In genomic region chr7:19369823-19370425, GRCm38 (mm10) we compare ENCODE assay signal across 8 mouse cellular contexts. TPM values are rescaled to one million over a fixed set of nuclear protein-coding genes. Genes with fewer than 3 reads are reported as not detected.
DNase-seq lines count a peak whose midpoint lies in the region; ATAC-seq and TF ChIP-seq lines count a peak whose summit lies in the region.

No protein-coding gene starts in this region.

- no peak overlapping the region for H3ac ChIP-seq in C2C12 (ENCODE audit: control insufficient read depth, insufficient read length, low read depth)

- no peak overlapping the region for H3K4me3 ChIP-seq in C2C12 (ENCODE audit: insufficient read depth, poor library complexity, severe bottlenecking)
- peak overlapping the region in 1 of 2 experiments; percentile 24; a peak in 3 of 4 replicates for H3K4me3 ChIP-seq in heart, embryonic 14.5 days (ENCODE audit: control insufficient read depth in 1 of 2, insufficient read depth in 1 of 2, low read depth in 1 of 2, low read length in 2 of 2)
- H3K4me3 ChIP-seq in kidney, postnatal 0 days (replicated peaks; ENCODE audit: low read depth, low read length): peak overlapping the region; percentile 26
- peak overlapping the region; percentile 32 for H3K4me3 ChIP-seq in lung, embryonic 15.5 days
- peak overlapping the region; percentile 50 for H3K4me3 ChIP-seq in olfactory bulb, adult 2 months (ENCODE audit: insufficient read depth, low read depth, low read length)

- no peaks in the 10 kb centered on the region for H3K27me3 ChIP-seq in C2C12 (ENCODE audit: control insufficient read depth, insufficient read depth, insufficient read length)
- H3K27me3 ChIP-seq in heart, embryonic 14.5 days (ENCODE audit: control insufficient read depth, insufficient read depth, low read length): no peaks in the 10 kb centered on the region
- H3K27me3 ChIP-seq in kidney, postnatal 0 days (ENCODE audit: insufficient read depth, low read length): no peaks in the 10 kb centered on the region
- H3K27me3 ChIP-seq in lung, embryonic 15.5 days: peaks cover 11% of the 10 kb centered on the region

- 22% methylated on average over 45 of the region's 46 CpGs for WGBS in heart, embryonic 14.5 days
- WGBS in kidney, postnatal 0 days: 10% methylated on average over 45 of the region's 46 CpGs
- 13% methylated on average over 46 of the region's 46 CpGs for WGBS in lung, embryonic 15.5 days
- 10% methylated on average over 46 of the region's 46 CpGs for WGBS in olfactory bulb, adult 2 months

- H3K27ac ChIP-seq in heart, embryonic 14.5 days (replicated peaks in 1 of 2; ENCODE audit: control insufficient read depth in 1 of 2, insufficient read depth in 1 of 2, low read depth in 2 of 2, low read length in 2 of 2): no peak overlapping the region
- H3K27ac ChIP-seq in kidney, postnatal 0 days: no peak overlapping the region
- no peak overlapping the region for H3K27ac ChIP-seq in lung, embryonic 15.5 days
- H3K27ac ChIP-seq in olfactory bulb, adult 2 months (ENCODE audit: insufficient read depth, low read depth, low read length): no peak overlapping the region

- peak overlapping the region; percentile 45; the same call in 1 of the 2 replicates for H3K9ac ChIP-seq in heart, embryonic 14.5 days (ENCODE audit: low read length)
- peak overlapping the region; percentile 55 for H3K9ac ChIP-seq in kidney, postnatal 0 days (ENCODE audit: low read depth, low read length)
- peak overlapping the region; percentile 26; the same call in 1 of the 2 replicates for H3K9ac ChIP-seq in lung, embryonic 15.5 days

- no peaks in the 10 kb centered on the region for H3K36me3 ChIP-seq in C2C12 (ENCODE audit: control insufficient read depth, insufficient read depth)
- H3K36me3 ChIP-seq in heart, embryonic 14.5 days (ENCODE audit: control insufficient read depth, insufficient read depth, low read length): peaks cover 52% of the 10 kb centered on the region
- H3K36me3 ChIP-seq in kidney, postnatal 0 days (ENCODE audit: insufficient read depth, low read length): no peaks in the 10 kb centered on the region
- H3K36me3 ChIP-seq in lung, embryonic 15.5 days: no peaks in the 10 kb centered on the region

- H3K4me1 ChIP-seq in heart, embryonic 14.5 days (ENCODE audit: control insufficient read depth in 2 of 2, insufficient read depth in 2 of 2, low read length in 2 of 2): peaks cover 0 to 2% of the 10 kb centered on the region in 2 experiments; a peak in 1 of 4 replicates
- 0 out of 2 replicates have a peak, but pooled peaks cover 5% of the 10 kb centered on the region for H3K4me1 ChIP-seq in kidney, postnatal 0 days (replicated peaks; ENCODE audit: insufficient read depth, low read length)
- no peaks in the 10 kb centered on the region for H3K4me1 ChIP-seq in lung, embryonic 15.5 days
- H3K4me1 ChIP-seq in olfactory bulb, adult 2 months (ENCODE audit: control insufficient read depth, insufficient read depth, low read length): peaks cover 9% of the 10 kb centered on the region

- H3K4me2 ChIP-seq in heart, embryonic 14.5 days (ENCODE audit: low read length): peak overlapping the region; percentile 59
- peak overlapping the region; percentile 74 for H3K4me2 ChIP-seq in kidney, postnatal 0 days (ENCODE audit: low read length)
- peak overlapping the region; percentile 75 for H3K4me2 ChIP-seq in lung, embryonic 15.5 days

- peak; percentile 72 for DNase-seq in embryo, embryonic 9.5 days (ENCODE audit: extremely low spot score)
- peak; percentile 60 for DNase-seq in kidney, postnatal 0 days (ENCODE audit: low spot score)
- DNase-seq in MN1 (ENCODE audit: low spot score): no peak

- TF ChIP-seq CTCF in C2C12 (IDR thresholded peaks at IDR 0.05; ENCODE audit: control insufficient read depth, insufficient read depth, insufficient read length): peak; percentile 4
- TF ChIP-seq CTCF in kidney, postnatal 0 days (IDR thresholded peaks at IDR 0.05; ENCODE audit: low read depth): peak; percentile 77
- peak; percentile 86 for TF ChIP-seq CTCF in olfactory bulb, adult 2 months (IDR thresholded peaks at IDR 0.05; ENCODE audit: insufficient read depth, low read depth, low read length)

- TF ChIP-seq POLR2A in olfactory bulb, adult 2 months (IDR thresholded peaks at IDR 0.05; ENCODE audit: insufficient read depth, low read depth, low read length): peak; percentile 48; the same call in 1 of the 2 replicates

- peak; percentile 86 for ATAC-seq in activated CD4-positive, CD25-positive, alpha-beta regulatory T cell, adult 4 months
- no peak for ATAC-seq in heart, embryonic 14.5 days (ENCODE audit: insufficient number of reproducible peaks, insufficient read depth, low FRiP score, low read depth)
- peak; percentile 53 for ATAC-seq in kidney, postnatal 0 days (replicated peaks; ENCODE audit: low FRiP score, low read depth)
- 0 out of 2 replicates have a peak, but pooled peaks have one; percentile 38 for ATAC-seq in lung, embryonic 15.5 days (ENCODE audit: borderline replicate concordance, extremely low read depth, low FRiP score, low TSS enrichment)

- peaks cover 9% of the 10 kb centered on the region for H3K79me2 ChIP-seq in C2C12 (ENCODE audit: control insufficient read depth, insufficient read depth)

- H3K79me3 ChIP-seq in C2C12 (ENCODE audit: low read depth): no peaks in the 10 kb centered on the region

- no peaks in the 10 kb centered on the region for H3K9me3 ChIP-seq in heart, embryonic 14.5 days (ENCODE audit: control insufficient read depth, low read length)
- no peaks in the 10 kb centered on the region for H3K9me3 ChIP-seq in kidney, postnatal 0 days (replicated peaks; ENCODE audit: low read length)
- H3K9me3 ChIP-seq in lung, embryonic 15.5 days: no peaks in the 10 kb centered on the region

TF ChIP-seq in C2C12, 6 proteins besides CTCF, POLR2A, EP300 and RAD21:
- TF ChIP-seq MYOG (IDR thresholded peaks at IDR 0.05; ENCODE audit: control insufficient read depth, extremely low read depth, insufficient read length) (no peak), CEBPB (IDR thresholded peaks at IDR 0.05; ENCODE audit: low read depth) (no peak), FOSL1 (IDR thresholded peaks at IDR 0.05; ENCODE audit: insufficient read depth, low read length, poor library complexity, severe bottlenecking) (no peak), USF1 (IDR thresholded peaks at IDR 0.05; ENCODE audit: low read depth) (no peak), MAX (IDR thresholded peaks at IDR 0.05) (no peak), MYOD1 (IDR thresholded peaks at IDR 0.05; ENCODE audit: control insufficient read depth, insufficient read length, low read depth) (no peak)

RNA-seq across cellular contexts. Expression of gene Ppp1r13l, which starts 10.4 kb away (rescaled TPM):
- polyA plus RNA-seq in C2C12 (2012; fragmentation: generic; extraction: Trizol): 21.5 TPM
- polyA plus RNA-seq in activated CD4-positive, CD25-positive, alpha-beta regulatory T cell, adult 4 months (2017; shearing (Covaris generic)): under 1 TPM in 1 of 2 experiments, not detected in 1; 0.17 TPM
- 15.2 and 15.4 TPM in 2 replicates for polyA plus RNA-seq in heart, embryonic 14.5 days (2014; fragmentation: Nextera tagmentation; extraction: Ambion mirVana)
- polyA plus RNA-seq in kidney, postnatal 0 days (2015; fragmentation: Nextera tagmentation; extraction: Ambion mirVana): 3.0 and 4.0 TPM in 2 replicates
- 6.3 and 6.8 TPM in 2 replicates for polyA plus RNA-seq in lung, embryonic 15.5 days (2015; fragmentation: Nextera tagmentation; extraction: Ambion mirVana)
- not detected in 2 replicates for polyA plus RNA-seq in olfactory bulb, adult 2 months (2012; ENCODE audit: insufficient read depth, insufficient read length, low replicate concordance, missing spikeins)

RNA-seq across cellular contexts. Expression of gene Cd3eap, which starts 10.6 kb away (rescaled TPM):
- polyA plus RNA-seq in C2C12 (2012; fragmentation: generic; extraction: Trizol): 25.6 TPM
- 10 to 100 TPM; 19.4 to 20.2 TPM for polyA plus RNA-seq in activated CD4-positive, CD25-positive, alpha-beta regulatory T cell, adult 4 months (2017; shearing (Covaris generic))
- polyA plus RNA-seq in heart, embryonic 14.5 days (2014; fragmentation: Nextera tagmentation; extraction: Ambion mirVana): 12.7 and 15.7 TPM in 2 replicates
- 16.7 and 17.7 TPM in 2 replicates for polyA plus RNA-seq in kidney, postnatal 0 days (2015; fragmentation: Nextera tagmentation; extraction: Ambion mirVana)
- 20.1 and 21.7 TPM in 2 replicates for polyA plus RNA-seq in lung, embryonic 15.5 days (2015; fragmentation: Nextera tagmentation; extraction: Ambion mirVana)
- polyA plus RNA-seq in olfactory bulb, adult 2 months (2012; ENCODE audit: insufficient read depth, insufficient read length, low replicate concordance, missing spikeins): not detected in 2 replicates

RNA-seq across cellular contexts. Expression of gene Ercc2, which starts 11.9 kb away (rescaled TPM):
- 9.7 TPM for polyA plus RNA-seq in C2C12 (2012; fragmentation: generic; extraction: Trizol)
- polyA plus RNA-seq in activated CD4-positive, CD25-positive, alpha-beta regulatory T cell, adult 4 months (2017; shearing (Covaris generic)): 10 to 100 TPM in 1 of 2 experiments, 1 to 10 TPM in 1; 4.7 to 10.8 TPM
- 4.8 and 6.6 TPM in 2 replicates for polyA plus RNA-seq in heart, embryonic 14.5 days (2014; fragmentation: Nextera tagmentation; extraction: Ambion mirVana)
- 11.0 and 11.5 TPM in 2 replicates for polyA plus RNA-seq in kidney, postnatal 0 days (2015; fragmentation: Nextera tagmentation; extraction: Ambion mirVana)
- 14.4 and 15.7 TPM in 2 replicates for polyA plus RNA-seq in lung, embryonic 15.5 days (2015; fragmentation: Nextera tagmentation; extraction: Ambion mirVana)
- polyA plus RNA-seq in olfactory bulb, adult 2 months (2012; ENCODE audit: insufficient read depth, insufficient read length, low replicate concordance, missing spikeins): not detected in 2 replicates

RNA-seq across cellular contexts. Expression of gene Ercc1, which starts 25.3 kb away (rescaled TPM):
- 151 TPM for polyA plus RNA-seq in C2C12 (2012; fragmentation: generic; extraction: Trizol)
- polyA plus RNA-seq in activated CD4-positive, CD25-positive, alpha-beta regulatory T cell, adult 4 months (2017; shearing (Covaris generic)): 10 to 100 TPM; 61.1 to 72.3 TPM
- 60.0 and 68.7 TPM in 2 replicates for polyA plus RNA-seq in heart, embryonic 14.5 days (2014; fragmentation: Nextera tagmentation; extraction: Ambion mirVana)
- 68.4 and 68.8 TPM in 2 replicates for polyA plus RNA-seq in kidney, postnatal 0 days (2015; fragmentation: Nextera tagmentation; extraction: Ambion mirVana)
- 86.4 and 88.6 TPM in 2 replicates for polyA plus RNA-seq in lung, embryonic 15.5 days (2015; fragmentation: Nextera tagmentation; extraction: Ambion mirVana)
- not detected in 2 replicates for polyA plus RNA-seq in olfactory bulb, adult 2 months (2012; ENCODE audit: insufficient read depth, insufficient read length, low replicate concordance, missing spikeins)

RNA-seq across cellular contexts. Expression of gene Klc3, which starts 34.0 kb away (rescaled TPM):
- 4.3 TPM for polyA plus RNA-seq in C2C12 (2012; fragmentation: generic; extraction: Trizol)
- 1 to 10 TPM; 3.1 to 6.0 TPM for polyA plus RNA-seq in activated CD4-positive, CD25-positive, alpha-beta regulatory T cell, adult 4 months (2017; shearing (Covaris generic))
- polyA plus RNA-seq in heart, embryonic 14.5 days (2014; fragmentation: Nextera tagmentation; extraction: Ambion mirVana): 1.8 and 1.9 TPM in 2 replicates
- polyA plus RNA-seq in kidney, postnatal 0 days (2015; fragmentation: Nextera tagmentation; extraction: Ambion mirVana): 6.7 and 8.2 TPM in 2 replicates
- 13.3 and 18.4 TPM in 2 replicates for polyA plus RNA-seq in lung, embryonic 15.5 days (2015; fragmentation: Nextera tagmentation; extraction: Ambion mirVana)
- not detected in 2 replicates for polyA plus RNA-seq in olfactory bulb, adult 2 months (2012; ENCODE audit: insufficient read depth, insufficient read length, low replicate concordance, missing spikeins)

Comparison
In these comparisons a context has a peak if more than half of its experiments do, and no peak if none do; other contexts are left out.
1. CTCF ChIP-seq: peak in every context shown above with its lines; median percentile 86 in olfactory bulb, adult 2 months; 77 in kidney, postnatal 0 days; 4 in C2C12.
2. RNA of gene Cd3eap, which starts 10.6 kb away (polyA plus RNA-seq): 25.6 TPM in C2C12 (single experiment), 20.1 to 21.7 TPM in lung, embryonic 15.5 days, 19.4 to 20.2 TPM in activated CD4-positive, CD25-positive, alpha-beta regulatory T cell, adult 4 months, 16.7 to 17.7 TPM in kidney, postnatal 0 days and 12.7 to 15.7 TPM in heart, embryonic 14.5 days; not detected in olfactory bulb, adult 2 months; every median in the first group is over 10 times any median in the second.
3. Peak in every context shown above with its lines, with median percentiles within 50 percentile points of each other: H3K4me2 ChIP-seq and H3K9ac ChIP-seq.